Mouse (Mus musculus): Measurements from ENCODE around the gene Gins2. TPM values are rescaled to one million over a fixed set of nuclear protein-coding genes. Genes with fewer than 3 reads are reported as not detected.

Gins2 gene
- total and polyA plus RNA-seq, 3 experiments, result 3.8 to 7.8 (median 5.7) TPM

DNA sequence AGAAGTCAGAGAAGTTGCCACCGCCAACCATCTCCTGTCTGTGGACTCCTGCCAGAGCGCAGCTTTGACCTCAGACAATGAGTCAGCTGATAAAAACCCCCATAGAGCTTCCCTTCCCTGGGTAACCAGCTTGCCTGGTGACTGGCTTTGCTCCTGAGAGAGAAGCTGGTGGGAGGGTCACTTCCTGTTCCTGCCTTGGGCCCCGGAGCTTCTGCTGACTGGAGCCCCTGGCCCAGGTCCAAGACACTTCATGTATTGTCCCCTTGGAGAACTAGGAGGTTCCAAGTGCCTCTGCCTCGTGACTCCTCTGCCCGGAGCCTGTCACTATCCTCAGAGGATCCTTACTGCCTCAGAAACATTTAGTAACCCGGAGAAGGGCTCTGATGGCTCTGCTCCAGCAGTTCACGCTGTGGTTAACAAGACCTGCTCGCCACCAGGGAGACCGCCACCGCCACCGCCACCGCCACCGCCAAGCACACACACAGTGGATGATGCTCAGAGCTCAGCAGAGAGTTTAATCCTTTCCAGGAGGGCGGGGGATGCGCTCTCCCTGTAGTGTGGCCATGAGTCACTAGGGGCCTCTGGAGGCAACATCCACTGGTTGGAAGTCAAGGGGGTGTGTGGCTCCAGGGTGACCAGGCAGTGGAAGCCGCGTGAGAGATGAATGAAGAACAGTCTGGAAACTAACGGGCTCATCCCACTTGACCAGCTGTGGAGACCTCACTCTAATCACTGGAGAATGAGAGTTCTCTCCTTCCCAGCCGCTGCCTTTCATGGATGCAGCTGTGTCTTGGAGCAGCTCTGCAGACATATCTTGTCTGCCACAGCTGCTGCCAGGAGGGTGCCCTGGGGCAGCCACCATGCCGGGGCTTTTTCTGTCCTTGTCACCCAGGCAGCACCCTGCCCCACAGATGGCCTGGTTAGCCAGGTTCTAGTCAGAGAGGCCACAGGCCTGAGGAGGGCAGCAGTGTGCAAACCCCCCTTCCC is 25.0 kb downstream of the Gins2 start:
- peak; percentile 92 for DNase-seq

- no peak for DNase-seq
Measured at GRCm38 (mm10) chr8:120563348-120563724, 25.8 kb downstream of the Gins2 start.

- DNase-seq, result no peak
Measured at GRCm38 (mm10) chr8:120562680-120563347, 26.3 kb downstream of the Gins2 start.

- DNase-seq, result no peak
Measured at GRCm38 (mm10) chr8:120561539-120562435, 27.3 kb downstream of the Gins2 start.

- DNase-seq, result no peak
Measured at GRCm38 (mm10) chr8:120560535-120560934, 28.6 kb downstream of the Gins2 start.

GRCm38 (mm10) chr8:120559654-120560053 is 29.4 kb downstream of the Gins2 start:
- no peak for DNase-seq

- DNase-seq, result no peak
Measured at GRCm38 (mm10) chr8:120558162-120558561, 30.9 kb downstream of the Gins2 start.

- no peak for DNase-seq
Measured at GRCm38 (mm10) chr8:120557170-120557965, 31.7 kb downstream of the Gins2 start.

DNA sequence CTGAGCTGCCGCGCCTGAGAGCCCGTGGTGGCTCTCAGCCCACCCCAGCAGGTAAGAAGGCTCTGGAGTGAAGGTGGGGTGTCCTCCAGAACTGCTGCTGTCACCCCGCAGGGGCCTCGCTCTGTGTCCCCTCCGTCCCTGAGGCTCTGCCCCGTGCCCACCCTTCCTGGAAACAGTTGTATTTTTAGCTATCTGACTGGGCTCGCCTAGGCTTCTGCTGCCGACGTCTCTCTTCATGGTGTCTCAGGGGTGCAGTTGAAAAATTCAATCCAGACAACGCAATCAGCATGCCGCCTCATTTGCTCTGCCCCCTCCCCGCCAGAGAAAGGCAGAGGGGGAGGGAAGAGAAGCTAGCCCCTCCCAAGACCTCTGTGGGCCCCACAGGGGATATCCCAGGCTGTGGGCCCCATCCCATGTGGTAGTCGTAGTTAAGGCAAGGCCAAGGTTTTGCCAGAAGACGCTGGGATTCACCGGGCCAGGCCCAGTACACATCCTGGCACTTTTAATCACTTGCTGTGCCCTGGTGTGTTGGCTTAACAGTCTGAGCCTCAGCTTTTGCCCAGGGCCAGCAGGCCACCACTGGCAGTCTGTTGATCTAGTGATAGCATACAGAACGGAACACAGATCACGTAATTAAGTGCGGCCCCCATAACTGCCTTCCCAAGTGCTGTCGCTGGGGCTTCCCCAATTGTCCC is 32.8 kb downstream of the Gins2 start:
- no peak for DNase-seq

DNA sequence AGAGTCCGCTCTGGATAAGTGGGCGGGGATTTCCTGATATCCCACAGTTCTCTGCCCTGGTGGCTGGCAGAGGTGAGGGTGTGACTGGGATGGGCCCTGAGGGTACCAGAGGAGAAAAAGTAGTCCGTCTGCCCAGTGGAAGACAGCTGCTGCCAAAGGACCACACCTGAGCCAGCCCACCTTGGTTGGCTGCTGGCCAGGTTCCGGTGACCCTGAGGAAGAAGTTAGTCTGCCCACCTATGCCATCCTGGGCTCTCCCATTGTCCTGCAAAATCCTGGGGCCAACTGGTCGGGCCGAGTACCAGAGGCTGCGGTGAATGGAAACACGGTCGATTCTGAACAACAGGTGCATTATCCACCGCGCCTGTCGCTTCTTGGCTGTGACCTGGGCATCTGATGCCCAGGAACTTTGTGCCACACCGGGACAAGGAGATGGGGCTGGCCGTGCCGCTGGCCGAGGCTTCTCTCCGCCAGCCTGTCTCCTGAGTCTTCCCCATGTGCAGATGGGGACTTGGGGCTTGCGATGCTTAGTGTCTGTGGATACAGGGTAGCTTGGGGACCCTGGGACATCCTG is 34.6 kb downstream of the Gins2 start:
- DNase-seq, result no peak

DNA sequence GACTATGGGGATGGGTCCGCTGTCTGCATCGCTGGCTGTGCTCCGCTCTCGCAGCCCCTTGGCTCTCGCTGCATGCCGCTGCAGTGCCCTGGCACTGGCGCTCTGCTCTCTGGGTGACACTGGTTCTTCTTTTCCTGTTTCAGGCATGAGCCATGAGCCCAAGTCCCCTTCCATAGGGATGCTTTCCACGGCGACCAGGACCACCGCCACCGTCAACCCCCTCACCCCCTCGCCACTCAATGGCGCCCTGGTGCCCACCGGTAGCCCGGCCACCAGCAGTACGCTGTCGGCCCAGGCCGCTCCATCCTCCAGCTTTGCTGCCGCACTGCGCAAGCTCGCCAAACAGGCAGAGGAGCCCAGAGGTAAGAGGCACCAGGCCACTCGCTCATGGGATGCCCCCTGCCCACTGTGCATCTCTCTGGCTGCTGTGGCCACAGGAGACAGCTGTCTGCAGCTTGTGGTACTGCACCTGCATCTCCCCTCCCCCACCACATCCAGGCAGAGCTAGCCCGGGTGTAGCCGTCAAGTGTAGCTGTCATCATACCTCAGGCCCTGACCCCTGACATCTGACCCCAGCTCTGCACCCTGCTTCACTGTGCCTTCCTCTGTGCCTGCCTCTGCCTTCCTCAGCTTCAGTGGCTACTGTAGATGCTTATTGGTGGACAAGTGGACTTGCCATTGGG is 35.5 kb downstream of the Gins2 start:
- no peak for DNase-seq

DNA sequence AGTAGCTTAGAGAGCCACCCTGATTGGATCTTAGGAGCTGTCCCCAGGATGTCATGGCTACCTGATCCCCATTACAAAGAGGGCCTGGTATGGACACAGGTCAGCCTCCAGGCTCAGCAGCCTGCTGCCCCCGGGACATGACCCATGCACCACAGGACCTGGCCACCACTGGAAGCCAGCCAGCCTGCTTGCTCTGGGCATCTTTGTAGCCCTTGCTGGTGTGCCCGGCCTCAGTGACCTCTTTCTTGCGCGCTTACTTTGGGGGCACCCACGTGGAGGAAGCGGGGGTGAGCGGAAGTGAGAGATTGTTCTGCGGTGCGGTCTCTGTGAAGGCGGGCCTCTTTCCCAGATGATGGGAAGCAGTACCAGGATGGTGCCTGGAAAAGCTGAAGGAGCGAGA is 36.6 kb downstream of the Gins2 start:
- DNase-seq, result no peak

DNA sequence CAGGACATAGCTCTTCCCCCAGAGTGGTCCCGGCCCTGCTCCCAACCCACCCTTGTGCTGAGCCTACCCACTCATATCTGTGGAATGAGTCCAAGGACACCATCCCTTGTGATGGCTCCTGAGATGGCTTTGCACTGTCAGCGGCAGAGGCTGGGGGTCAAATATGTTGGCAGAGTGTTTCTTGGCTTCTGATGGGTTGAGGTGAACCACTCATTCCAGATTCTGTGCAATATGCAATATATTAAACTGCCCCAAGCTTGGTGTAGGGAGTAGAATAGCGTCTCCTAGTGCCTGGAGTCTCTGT is 37.5 kb downstream of the Gins2 start:
- peak; percentile 75 for DNase-seq

- no peak for DNase-seq
Measured at GRCm38 (mm10) chr8:120550937-120551676, 38.0 kb downstream of the Gins2 start.

DNA sequence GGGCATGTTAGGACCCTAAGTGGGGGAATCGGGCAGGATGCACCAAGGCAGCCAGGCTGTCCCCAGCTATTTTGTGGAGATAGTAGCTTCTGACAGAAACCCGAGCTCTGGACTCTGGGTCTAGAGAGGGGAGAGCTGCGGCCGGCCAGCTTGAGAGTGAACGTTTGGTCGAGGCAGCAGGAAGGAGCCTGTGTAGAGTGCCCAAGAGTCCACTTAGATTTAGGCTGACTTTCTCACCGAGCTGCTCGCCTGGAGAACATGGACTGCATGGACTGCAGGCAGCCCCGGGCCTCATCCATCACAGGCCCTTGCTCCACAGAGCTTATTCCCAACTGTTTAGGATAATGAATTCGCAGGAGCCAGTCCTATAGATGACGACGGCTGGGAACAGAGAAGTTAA is 38.7 kb downstream of the Gins2 start:
- no peak for DNase-seq

GRCm38 (mm10) chr8:120549922-120550321 is 39.2 kb downstream of the Gins2 start:
- DNase-seq, result no peak

DNA sequence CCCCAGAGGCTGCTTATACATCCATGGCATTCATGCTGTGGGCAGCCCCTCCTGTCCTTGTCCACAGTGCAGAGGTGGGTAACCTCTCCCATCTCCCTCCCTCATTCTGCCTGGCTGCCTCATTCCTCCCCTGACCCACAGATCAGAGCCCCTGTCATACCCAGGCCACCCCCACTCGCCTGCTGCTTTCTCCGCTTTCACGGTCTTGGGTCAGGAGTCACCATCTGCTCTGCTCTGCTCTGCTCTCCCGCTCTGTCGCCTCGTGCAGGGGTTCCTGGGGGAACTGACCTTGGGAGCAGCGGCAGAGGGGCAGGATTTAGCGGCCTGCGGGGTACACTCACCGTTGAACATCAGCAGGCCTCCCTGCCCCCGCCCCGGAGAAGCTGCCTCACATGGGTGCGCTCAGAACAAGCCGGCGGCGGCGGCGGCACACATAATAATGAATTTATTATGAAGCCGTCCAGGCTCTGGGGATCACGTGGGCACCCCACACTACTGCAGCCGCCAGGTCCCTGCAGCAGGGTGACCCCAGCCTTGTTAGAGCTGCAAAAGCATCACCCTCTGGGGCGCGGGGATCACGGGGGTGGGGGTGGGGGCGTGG is 39.7 kb downstream of the Gins2 start:
- peak; percentile 55 for DNase-seq

DNA sequence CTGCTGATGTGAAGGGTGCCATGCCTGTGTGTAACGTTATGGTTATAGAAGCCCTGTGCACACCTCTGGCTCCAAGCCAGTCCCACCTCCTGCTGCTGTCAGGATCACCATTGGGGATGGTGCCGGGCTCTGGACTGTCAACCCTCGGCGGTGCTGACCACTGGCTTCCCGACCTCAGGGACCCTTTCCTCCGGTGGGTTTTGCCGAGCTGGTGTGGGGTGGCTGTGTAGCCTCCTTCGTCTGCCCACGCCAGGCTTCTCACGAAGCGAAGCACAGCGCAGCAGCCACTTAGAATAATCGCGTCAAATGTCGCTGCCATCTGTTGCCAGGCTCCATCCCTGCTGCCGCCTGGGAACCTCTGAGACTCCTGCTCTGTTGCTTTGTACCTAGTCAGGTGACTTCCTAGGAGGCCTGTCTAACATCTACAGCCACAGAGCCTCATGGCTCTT is 40.8 kb downstream of the Gins2 start:
- DNase-seq, result no peak

DNA sequence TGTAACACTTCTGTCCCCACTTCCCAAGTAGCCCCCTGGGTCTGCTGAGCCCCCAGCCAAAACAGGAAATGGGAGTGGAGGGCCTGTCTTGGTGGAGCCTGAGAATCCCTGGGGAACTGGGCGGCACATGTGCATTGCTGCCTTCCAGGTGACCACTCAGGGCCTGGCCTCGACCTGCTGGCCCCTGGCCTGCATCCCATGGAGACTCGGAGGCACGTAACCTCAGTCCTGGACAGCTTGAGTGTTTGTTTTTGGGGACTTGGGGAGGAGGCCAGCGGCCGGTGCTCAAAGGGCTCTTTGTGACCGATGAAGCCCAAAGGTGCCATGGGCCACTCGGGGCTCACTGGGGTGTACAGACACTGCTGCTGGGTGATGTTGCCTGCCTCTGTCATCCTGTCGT is 41.5 kb downstream of the Gins2 start:
- no peak for DNase-seq
